Mouse (Mus musculus) neutrophil, adult 5-6 weeks (primary cell): ENCODE results near the gene Mrm3. TPM values are rescaled to one million over a fixed set of nuclear protein-coding genes. Genes with fewer than 3 reads are reported as not detected.
"Not testable (repeated sequence)": the region's sequence is repeated elsewhere in the genome, so short reads cannot be mapped to it uniquely, and the experiment has no call there.

Experiments used
- ATAC-seq: fragments of 151-379, 151-347 bp; 2 replicates; pipeline ENCODE4 v1.8.0; 2017; ENCODE audit warnings: mild to moderate bottlenecking, moderate TSS enrichment; ENCODE audit not compliant: insufficient number of reproducible peaks, poor library complexity, low FRiP score, severe bottlenecking; ENCODE audit errors: extremely low read depth
- total RNA-seq: library from RNA; stranded (forward); fragments of 200-1000 nt; gene quantifications from 2 replicates; pipeline ENCODE4 v1.2.3, GENCODE M21; 2017

Mrm3 gene
- 6.8 and 7.7 TPM in 2 replicates for total RNA-seq

- ATAC-seq, result peak; percentile 86
These were observed at the start of gene Mrm3, which contains the start of gene Glod4 for GRCm38 (mm10) chr11:76242901-76243810. TSS of gene Mrm3 (plus strand) at chr11:76243715. TSS of gene Glod4 (minus strand) at chr11:76243725.

GRCm38 (mm10) chr11:76196275-76196976 lies 47.1 kb upstream of the Mrm3 start:
- no peak for ATAC-seq

- ATAC-seq, result no peak
These were observed 46.5 kb upstream of the Mrm3 start for GRCm38 (mm10) chr11:76196977-76197469.

DNA sequence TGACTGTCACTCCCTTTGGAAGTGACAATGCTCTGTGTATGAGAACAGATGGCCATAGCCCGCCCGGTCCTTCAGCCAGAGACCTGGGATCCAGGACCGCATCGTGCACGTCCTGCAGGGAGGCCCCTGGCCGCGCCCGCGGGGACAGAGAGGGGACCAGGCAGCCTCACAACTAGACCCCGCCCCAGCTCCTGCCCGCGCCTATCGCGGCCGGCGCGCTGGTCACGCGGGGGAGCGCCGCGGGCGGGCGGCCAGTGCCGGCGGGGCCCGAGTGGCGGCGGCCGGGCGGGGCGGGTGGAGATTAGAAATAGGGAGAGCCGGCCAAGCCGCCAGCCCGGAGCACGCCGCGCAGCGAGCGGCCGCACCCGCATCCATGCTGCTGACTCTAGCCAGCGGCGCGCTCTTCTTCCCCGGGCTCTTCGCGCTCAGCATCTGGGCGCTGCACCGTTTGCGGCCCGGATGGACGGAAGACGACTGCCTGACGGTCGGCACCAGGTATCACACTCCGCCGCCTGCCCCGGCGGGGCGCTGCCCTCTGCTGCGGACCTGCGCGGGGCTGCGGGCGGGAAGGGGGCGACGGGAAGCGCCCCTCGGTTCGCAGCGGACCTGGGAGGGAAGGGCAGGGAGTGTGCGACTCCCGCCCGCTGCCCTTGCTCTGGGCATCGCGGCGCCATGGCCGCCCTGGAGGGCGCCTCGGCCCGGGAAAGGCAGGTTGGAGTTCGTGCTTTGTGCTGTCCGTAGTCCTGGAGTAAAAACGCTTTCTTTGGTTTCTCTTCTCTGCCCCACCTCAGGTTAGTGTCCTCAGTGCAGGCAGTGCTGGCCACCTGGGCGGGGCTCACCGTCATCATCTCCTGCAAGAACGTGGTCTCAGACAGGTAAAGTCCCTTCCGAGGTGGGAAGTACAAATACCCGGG lies 41.5 kb upstream of the Mrm3 start:
- ATAC-seq, result peak; percentile 51

- no peak for ATAC-seq
These were observed 36.7 kb upstream of the Mrm3 start for GRCm38 (mm10) chr11:76206793-76207192.

- no peak for ATAC-seq
These were observed 33.1 kb upstream of the Mrm3 start for GRCm38 (mm10) chr11:76210228-76210985.

- ATAC-seq, result not testable (repeated sequence)
These were observed 31.9 kb upstream of the Mrm3 start for GRCm38 (mm10) chr11:76211595-76211994.

- ATAC-seq, result no peak
These were observed 29.7 kb upstream of the Mrm3 start for GRCm38 (mm10) chr11:76213841-76214240.

GRCm38 (mm10) chr11:76215011-76215410 lies 28.5 kb upstream of the Mrm3 start:
- ATAC-seq, result no peak

DNA sequence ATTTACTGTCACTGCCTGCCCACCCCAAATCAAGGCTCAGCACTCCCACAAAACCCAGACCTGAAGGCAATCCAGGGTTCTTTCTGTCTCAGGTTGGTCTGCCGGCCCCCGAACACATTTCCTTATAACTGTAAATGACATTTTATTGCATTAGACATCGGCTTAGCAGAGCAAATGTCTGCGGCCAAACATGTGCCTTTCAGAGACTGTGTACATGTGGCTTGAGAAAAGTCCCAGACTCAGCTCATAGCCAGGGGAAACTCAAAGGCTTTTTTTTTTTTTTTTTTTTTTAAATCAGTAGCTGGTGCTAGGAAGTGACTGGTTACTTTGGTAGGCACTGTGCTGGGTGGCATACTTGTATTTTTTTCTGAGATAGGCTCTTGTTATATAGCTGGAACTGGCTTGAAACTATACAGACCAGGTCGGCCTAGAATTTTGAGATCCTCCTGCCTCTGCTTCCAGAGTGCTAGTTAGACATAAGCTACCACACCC lies 27.4 kb upstream of the Mrm3 start:
- no peak for ATAC-seq

DNA sequence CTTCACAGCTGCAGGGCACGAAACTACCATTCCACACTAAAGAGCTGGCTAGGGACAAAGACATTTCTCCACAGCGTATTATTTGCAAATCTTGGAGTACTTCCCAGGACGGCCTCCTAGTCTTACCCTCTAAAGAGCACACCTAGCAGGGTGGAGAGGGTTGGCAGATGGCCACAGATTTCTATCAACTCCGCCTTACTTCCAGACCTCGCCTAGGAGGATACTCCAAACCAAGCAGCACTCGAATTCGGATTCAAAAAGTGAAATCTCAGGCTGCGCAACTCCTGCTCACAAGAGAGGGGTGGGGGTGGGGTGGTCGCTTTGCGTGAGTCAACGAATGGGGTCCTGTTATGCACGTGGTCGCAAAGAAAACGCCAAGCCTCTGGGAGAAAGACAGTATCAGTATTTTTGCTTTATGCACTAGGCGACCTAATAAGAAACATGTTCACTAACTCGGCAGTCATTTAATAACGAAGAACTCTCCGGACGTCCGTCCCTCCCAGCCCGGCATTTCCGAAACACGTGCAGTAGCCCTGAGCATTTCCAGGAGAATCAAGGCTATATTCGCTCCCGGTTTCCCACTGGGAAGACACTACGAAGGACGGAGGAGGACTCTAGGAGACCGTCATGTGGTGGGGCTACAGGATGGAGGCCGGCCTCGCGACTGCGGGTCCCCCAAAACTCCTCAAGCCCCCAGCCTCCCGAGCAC lies 26.7 kb upstream of the Mrm3 start:
- no peak for ATAC-seq

GRCm38 (mm10) chr11:76217390-76217800 lies 26.1 kb upstream of the Mrm3 start, which contains the start of the genes Dbil5 and Gemin4:
TSS of gene Dbil5 (plus strand) at chr11:76217608.
TSS of gene Gemin4 (minus strand) at chr11:76217664.
- peak; percentile 96 for ATAC-seq

DNA sequence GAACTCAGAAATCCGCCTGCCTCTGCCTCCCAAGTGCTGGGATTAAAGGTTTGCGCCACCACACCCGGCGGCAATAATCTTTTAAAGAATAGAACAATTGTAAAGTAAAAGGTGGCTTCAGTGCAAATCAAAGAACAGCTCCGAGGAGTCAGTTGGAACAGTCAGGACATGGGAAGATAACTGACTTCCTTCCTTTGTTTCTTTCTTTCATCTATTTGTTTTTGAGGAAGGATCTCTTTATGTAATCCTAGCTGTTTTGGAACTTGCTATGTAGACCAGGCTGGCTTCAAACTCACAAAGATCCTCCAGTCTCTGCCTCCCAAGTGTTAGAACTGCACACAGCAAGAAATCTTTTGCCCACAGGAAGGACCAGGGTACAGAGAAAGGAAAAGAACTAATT lies 18.9 kb upstream of the Mrm3 start:
- ATAC-seq, result no peak

DNA sequence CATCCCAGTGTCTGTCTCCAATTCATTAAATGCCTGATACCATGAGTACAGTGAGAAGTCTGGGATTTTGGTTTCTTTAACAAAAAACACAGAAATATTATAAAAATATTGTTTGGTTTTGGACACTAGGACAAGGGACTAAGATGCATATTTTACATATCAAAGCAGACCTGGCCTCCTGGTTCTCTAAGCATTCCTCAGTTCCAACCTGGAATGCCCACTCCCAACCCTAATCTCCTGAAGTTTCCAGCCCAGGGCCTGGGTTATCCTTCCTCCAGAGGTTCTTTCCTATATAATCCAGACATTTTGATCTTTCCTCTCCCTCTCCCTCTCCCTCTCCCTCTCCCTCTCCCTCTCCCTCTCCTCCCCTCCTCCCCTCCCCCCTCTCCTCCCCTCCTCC lies 18.5 kb upstream of the Mrm3 start:
- ATAC-seq, result no peak

DNA sequence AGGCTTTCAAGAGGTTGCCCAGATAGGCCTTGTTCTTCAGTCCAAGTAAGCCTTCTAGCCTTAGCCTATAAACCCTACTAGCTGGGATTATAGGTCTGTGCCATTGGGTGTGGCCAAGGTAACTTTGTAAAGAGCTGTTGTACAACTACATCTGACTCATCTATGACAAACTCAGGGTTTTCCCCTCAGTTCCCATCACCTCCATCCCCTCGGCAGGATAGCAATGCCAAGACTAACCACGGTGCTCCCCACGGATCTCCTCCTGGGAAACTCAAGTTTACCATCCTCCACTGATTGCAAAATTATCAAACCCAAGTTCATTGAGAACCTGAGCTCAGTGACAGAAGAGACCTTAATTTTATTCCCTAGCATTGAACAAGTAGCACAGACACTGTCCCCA lies 7.4 kb upstream of the Mrm3 start:
- ATAC-seq, result no peak

DNA sequence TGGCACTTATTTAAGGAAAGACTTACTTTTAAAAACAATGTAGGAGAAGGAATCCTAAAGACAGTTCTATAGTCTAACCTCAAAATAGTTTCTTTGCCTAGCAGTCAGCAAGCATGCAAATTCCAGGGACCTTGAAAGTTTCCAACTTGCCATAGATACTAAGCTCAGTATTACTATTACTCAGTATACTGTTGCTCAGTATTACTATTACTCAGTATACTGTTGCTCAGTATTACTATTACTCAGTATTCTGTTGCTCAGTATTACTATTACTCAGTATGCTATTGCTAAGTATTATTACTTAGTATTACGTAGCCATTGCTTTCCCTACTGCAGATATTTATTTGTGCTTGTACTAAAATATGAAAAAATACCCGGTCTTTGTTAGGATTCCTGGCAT lies 3.8 kb upstream of the Mrm3 start:
- no peak for ATAC-seq

- ATAC-seq, result no peak
These were observed 464 bp downstream of the Mrm3 start for GRCm38 (mm10) chr11:76243811-76244546.
